Mouse (Mus musculus): Measurements from ENCODE around the gene Hist2h2ac. TPM values are rescaled to one million over a fixed set of nuclear protein-coding genes. Genes with fewer than 3 reads are reported as not detected.
A peak's percentile ranks its signal among the peaks of the same experiment; 100 is the strongest.

Gene Hist2h2ac
- polyA plus RNA-seq, 1 experiment = 149 TPM

GRCm38 (mm10) chr3:96266132-96266710, 45.5 kb upstream of the Hist2h2ac start:
- Histone ChIP-seq H3K36me3 (ENCODE audit: control insufficient read depth, insufficient read depth, low read length) (no peaks in the 10 kb centered on the region), H3K27ac (ENCODE audit: control insufficient read depth, insufficient read depth, low read length) (no peak overlapping the region), H3K27me3 (ENCODE audit: control insufficient read depth, insufficient read depth, low read length) (no peaks in the 10 kb centered on the region), H3K4me3 (ENCODE audit: control insufficient read depth, insufficient read depth, low read length) (no peak overlapping the region), H3K4me1 (replicated peaks; ENCODE audit: control insufficient read depth, insufficient read depth, low read length) (peaks cover 18% of the 10 kb centered on the region)
- DNase-seq = no peak
- no peak for TF ChIP-seq CTCF (IDR thresholded peaks at IDR 0.05; ENCODE audit: borderline replicate concordance, control insufficient read depth, extremely low read depth, insufficient read depth, low read length, poor library complexity)
- TF ChIP-seq POLR2A (IDR thresholded peaks at IDR 0.05; ENCODE audit: control insufficient read depth, extremely low read depth, insufficient read depth, low read length, poor library complexity) = no peak
- WGBS = 91% methylated on average over 8 of the region's 8 CpGs

DNA sequence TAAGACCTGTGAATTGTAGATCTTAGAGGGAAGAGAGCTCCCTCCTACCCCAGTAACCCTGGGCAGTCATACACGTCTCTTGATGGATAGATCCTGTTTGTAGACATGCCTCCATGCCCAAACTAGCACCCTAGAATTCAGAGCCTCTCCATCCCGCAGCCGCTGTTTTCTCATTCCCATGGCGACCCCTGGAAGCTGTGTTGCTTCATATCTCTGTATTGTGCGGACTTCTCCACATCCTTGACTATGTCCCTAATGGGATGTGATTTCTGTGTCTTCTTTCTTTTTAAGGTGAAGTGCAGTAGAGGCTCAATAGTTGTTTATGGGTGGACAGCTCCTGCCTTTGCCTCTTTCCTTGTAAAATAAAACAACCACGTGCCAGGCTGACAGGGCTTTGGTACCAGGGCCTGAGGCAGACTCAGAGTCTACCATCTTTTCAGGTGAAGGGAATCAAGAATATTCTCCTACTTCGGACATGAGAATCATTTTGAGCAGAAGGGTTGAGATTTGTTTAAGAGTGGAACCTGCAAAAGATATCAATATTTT, 43.8 kb upstream of the Hist2h2ac start:
- peaks cover 15% of the 10 kb centered on the region for H3K4me1 ChIP-seq (replicated peaks; ENCODE audit: control insufficient read depth, insufficient read depth, low read length)
- H3K36me3 ChIP-seq (ENCODE audit: control insufficient read depth, insufficient read depth, low read length) = no peaks in the 10 kb centered on the region
- 62% methylated on average over 7 of the region's 7 CpGs for WGBS
- DNase-seq = no peak
- no peak overlapping the region for H3K4me3 ChIP-seq (ENCODE audit: control insufficient read depth, insufficient read depth, low read length)
- H3K27me3 ChIP-seq (ENCODE audit: control insufficient read depth, insufficient read depth, low read length) = no peaks in the 10 kb centered on the region
- TF ChIP-seq CTCF (IDR thresholded peaks at IDR 0.05; ENCODE audit: borderline replicate concordance, control insufficient read depth, extremely low read depth, insufficient read depth, low read length, poor library complexity) (no peak), POLR2A (IDR thresholded peaks at IDR 0.05; ENCODE audit: control insufficient read depth, extremely low read depth, insufficient read depth, low read length, poor library complexity) (no peak)
- peak overlapping the region; percentile 94 for H3K27ac ChIP-seq (ENCODE audit: control insufficient read depth, insufficient read depth, low read length)

DNA sequence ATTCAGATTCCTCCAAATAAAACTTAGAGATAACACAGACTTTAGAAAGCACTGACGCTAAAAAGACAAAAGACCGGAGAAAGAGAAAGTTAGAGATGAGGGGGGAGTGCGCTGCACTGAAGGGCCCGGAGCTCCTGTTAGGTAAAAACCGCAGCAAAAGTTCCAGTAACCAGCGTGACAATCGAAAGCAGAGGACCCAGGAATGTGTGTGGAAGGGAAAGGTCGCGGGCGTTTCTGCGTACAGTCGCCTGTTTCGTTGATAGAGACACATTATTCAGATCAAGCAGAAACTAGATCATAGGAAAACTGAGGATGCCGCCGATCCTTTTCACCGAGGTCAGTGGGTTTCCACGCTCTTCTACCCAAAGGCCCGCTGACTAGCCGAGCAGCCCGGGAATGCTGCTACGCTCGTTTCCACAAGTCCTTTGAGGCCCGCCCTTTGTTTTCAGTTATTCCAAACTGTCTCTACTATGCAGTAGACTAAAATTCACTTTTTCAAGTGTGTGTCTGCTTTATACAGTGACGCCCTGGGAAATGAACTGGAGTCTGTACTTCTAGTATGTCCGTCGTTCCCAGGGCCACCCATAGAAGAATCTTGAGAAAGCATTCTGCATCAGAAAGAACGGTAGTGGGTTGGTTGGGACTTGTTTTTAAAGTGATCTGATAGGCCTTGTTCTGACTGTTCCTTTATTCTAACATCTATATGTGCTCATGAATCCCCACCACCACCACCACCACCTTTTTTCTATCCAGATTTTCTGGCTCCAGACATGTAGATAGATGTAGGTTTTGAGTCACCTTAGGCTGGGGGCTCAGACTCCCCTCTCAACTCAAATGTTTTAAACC, 43.1 kb upstream of the Hist2h2ac start:
- WGBS = 2% methylated on average over 27 of the region's 27 CpGs
- peak; percentile 54 for DNase-seq

DNA sequence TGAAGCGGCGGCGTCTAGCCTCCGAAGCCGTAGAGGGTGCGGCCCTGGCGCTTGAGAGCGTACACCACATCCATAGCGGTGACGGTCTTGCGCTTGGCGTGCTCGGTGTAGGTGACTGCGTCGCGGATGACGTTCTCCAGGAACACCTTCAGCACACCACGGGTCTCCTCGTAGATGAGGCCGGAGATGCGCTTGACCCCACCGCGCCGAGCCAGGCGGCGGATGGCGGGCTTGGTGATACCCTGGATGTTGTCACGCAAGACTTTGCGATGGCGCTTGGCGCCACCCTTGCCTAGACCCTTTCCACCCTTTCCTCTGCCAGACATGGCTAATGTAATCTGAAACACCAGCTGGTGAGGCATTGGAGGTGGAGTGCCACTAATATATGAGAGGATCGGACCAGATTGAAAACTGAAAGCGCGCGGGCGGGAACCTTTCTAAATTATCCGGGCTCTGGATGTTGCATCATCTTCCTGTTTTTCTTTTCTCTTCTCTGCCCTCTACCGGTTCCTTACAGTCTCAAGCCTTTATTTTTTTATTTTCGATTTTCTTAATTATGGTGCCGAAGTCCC, 42.4 kb upstream of the Hist2h2ac start, which contains the start of gene Hist2h4:
TSS of gene Hist2h4 (minus strand) at position 333 of the 572 bp plus-strand sequence.
- WGBS = under 1% methylated on average over 40 of the region's 40 CpGs
- peak; percentile 92 for TF ChIP-seq POLR2A (IDR thresholded peaks at IDR 0.05; ENCODE audit: control insufficient read depth, extremely low read depth, insufficient read depth, low read length, poor library complexity)
- TF ChIP-seq CTCF (IDR thresholded peaks at IDR 0.05; ENCODE audit: borderline replicate concordance, control insufficient read depth, extremely low read depth, insufficient read depth, low read length, poor library complexity) = no peak
- Histone ChIP-seq H3K4me1 (replicated peaks; ENCODE audit: control insufficient read depth, insufficient read depth, low read length) (peaks cover 15% of the 10 kb centered on the region), H3K4me3 (ENCODE audit: control insufficient read depth, insufficient read depth, low read length) (peak within 1 kb of the TSS; percentile 75), H3K27me3 (ENCODE audit: control insufficient read depth, insufficient read depth, low read length) (no peaks in the 10 kb centered on the region), H3K27ac (ENCODE audit: control insufficient read depth, insufficient read depth, low read length) (peak within 1 kb of the TSS; percentile 94), H3K36me3 (ENCODE audit: control insufficient read depth, insufficient read depth, low read length) (no peaks in the 10 kb centered on the region)
- DNase-seq = peak; percentile 92

More for the DNA sequence above, 43.1 kb upstream of the Hist2h2ac start:
- no peak for TF ChIP-seq CTCF (IDR thresholded peaks at IDR 0.05; ENCODE audit: borderline replicate concordance, control insufficient read depth, extremely low read depth, insufficient read depth, low read length, poor library complexity)
- no peak for TF ChIP-seq POLR2A (IDR thresholded peaks at IDR 0.05; ENCODE audit: control insufficient read depth, extremely low read depth, insufficient read depth, low read length, poor library complexity)
- Histone ChIP-seq H3K36me3 (ENCODE audit: control insufficient read depth, insufficient read depth, low read length) (no peaks in the 10 kb centered on the region), H3K27me3 (ENCODE audit: control insufficient read depth, insufficient read depth, low read length) (no peaks in the 10 kb centered on the region), H3K4me3 (ENCODE audit: control insufficient read depth, insufficient read depth, low read length) (peak overlapping the region; percentile 75), H3K4me1 (replicated peaks; ENCODE audit: control insufficient read depth, insufficient read depth, low read length) (peaks cover 15% of the 10 kb centered on the region), H3K27ac (ENCODE audit: control insufficient read depth, insufficient read depth, low read length) (peak overlapping the region; percentile 94)

DNA sequence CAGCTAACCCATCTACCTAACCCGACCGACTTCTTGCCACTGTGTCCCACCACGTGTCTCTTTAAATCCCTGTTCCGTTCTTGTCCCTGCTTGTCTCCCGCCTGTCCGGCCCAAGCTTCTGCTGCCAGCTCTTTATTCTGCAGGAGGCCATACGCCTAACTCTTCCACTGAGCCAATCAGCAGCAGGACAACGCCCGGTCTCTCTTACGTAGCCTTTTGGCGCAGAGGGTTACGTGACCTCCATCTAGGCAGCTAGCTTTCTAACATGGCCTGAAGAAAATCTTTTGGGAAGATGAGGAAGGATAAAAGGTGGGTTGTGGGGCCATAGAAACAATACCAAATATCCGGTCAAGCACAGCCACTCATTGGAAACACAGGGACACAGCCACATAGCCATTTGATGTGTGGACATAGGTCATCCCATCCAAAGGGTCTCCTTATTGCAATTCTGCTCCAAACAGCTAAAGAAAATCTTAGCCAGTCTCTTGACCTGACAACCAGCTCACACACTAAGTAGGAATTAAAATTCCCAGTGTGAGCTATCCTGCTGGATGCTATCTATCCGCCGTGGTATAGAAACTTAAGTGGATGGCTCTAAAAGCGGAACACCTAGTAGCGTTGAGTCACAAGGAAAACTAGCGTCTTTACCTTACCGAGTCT, 41.7 kb upstream of the Hist2h2ac start:
- WGBS = under 1% methylated on average over 19 of the region's 19 CpGs
- peak overlapping the region; percentile 58 for H3K4me3 ChIP-seq (ENCODE audit: control insufficient read depth, insufficient read depth, low read length)
- DNase-seq = peak; percentile 53
- no peaks in the 10 kb centered on the region for H3K27me3 ChIP-seq (ENCODE audit: control insufficient read depth, insufficient read depth, low read length)
- peak overlapping the region; percentile 76 for H3K27ac ChIP-seq (ENCODE audit: control insufficient read depth, insufficient read depth, low read length)
- TF ChIP-seq POLR2A (IDR thresholded peaks at IDR 0.05; ENCODE audit: control insufficient read depth, extremely low read depth, insufficient read depth, low read length, poor library complexity) (no peak), CTCF (IDR thresholded peaks at IDR 0.05; ENCODE audit: borderline replicate concordance, control insufficient read depth, extremely low read depth, insufficient read depth, low read length, poor library complexity) (no peak)
- peaks cover 12% of the 10 kb centered on the region for H3K4me1 ChIP-seq (replicated peaks; ENCODE audit: control insufficient read depth, insufficient read depth, low read length)
- no peaks in the 10 kb centered on the region for H3K36me3 ChIP-seq (ENCODE audit: control insufficient read depth, insufficient read depth, low read length)

- peaks cover 12% of the 10 kb centered on the region for H3K4me1 ChIP-seq (replicated peaks; ENCODE audit: control insufficient read depth, insufficient read depth, low read length)
- no peak overlapping the region for H3K4me3 ChIP-seq (ENCODE audit: control insufficient read depth, insufficient read depth, low read length)
- no peaks in the 10 kb centered on the region for H3K27me3 ChIP-seq (ENCODE audit: control insufficient read depth, insufficient read depth, low read length)
- DNase-seq = no peak
- H3K27ac ChIP-seq (ENCODE audit: control insufficient read depth, insufficient read depth, low read length) = no peak overlapping the region
- WGBS = 56% methylated on average over 3 of the region's 3 CpGs
- TF ChIP-seq POLR2A (IDR thresholded peaks at IDR 0.05; ENCODE audit: control insufficient read depth, extremely low read depth, insufficient read depth, low read length, poor library complexity) (no peak), CTCF (IDR thresholded peaks at IDR 0.05; ENCODE audit: borderline replicate concordance, control insufficient read depth, extremely low read depth, insufficient read depth, low read length, poor library complexity) (no peak)
- no peaks in the 10 kb centered on the region for H3K36me3 ChIP-seq (ENCODE audit: control insufficient read depth, insufficient read depth, low read length)
Measured at GRCm38 (mm10) chr3:96261623-96262022, 40.9 kb upstream of the Hist2h2ac start.

All from thymus, adult 2 months (tissue).